Mouse (Mus musculus) ZHBTc4 (cell line): ENCODE results near the gene Slc30a3.

Source experiments
- DNase-seq: peaks from one replicate; pipeline ENCODE4 v3.0.0-alpha.2; 2011; ENCODE audit warnings: low read depth, low spot score

Slc30a3 gene

DNA sequence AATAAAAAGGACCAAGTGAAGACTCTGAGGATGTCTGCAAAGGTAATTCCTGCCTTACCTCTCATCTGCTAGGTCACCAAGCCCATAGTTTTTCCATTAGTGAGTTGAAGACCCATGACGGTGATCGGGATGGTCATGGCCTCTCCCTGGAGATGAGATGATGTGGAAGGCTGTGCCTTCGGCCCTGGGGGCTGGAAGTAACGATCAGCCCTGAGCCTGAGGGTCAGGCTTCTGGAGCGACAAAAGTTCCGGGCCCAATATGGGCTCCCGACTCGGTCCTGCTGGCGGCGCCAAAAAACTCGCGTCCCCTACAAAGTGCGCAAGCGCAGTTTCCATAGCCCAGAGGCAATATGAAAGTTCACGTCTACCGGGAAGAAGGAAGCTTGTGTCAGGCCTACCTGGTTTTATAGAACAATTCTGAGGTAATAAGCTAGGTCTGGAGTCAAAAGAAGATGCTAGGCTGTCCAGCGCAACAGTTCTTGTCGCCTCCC is at the start of gene Slc30a3:
Slc30a3 (minus strand) TSS at position 238 of the 491 bp plus-strand sequence.
- DNase-seq = no peak

DNA sequence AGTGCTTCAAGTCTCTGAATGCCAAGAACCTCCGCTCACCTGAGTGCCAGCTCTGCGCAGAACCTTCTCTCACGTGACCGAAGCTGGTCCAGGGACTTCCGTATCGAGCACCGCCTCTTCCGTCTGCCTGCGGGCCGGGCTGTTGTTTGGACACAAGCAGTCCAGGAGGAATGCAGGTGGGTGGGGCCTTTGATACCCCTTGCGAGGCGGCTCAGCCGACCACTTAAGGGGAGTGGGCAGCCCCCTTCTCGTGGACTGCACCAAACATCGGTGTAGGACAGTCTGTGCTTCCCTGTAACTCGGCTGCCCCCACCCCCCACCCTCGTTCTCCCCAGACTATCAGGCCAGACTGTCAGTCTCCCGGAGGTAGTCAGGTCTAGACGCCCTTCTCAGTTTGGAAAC is 46.1 kb upstream of the Slc30a3 start, which contains the start of gene Mpv17:
Mpv17 (minus strand) TSS at position 100 of the 402 bp plus-strand sequence.
- DNase-seq = peak; percentile 94

DNA sequence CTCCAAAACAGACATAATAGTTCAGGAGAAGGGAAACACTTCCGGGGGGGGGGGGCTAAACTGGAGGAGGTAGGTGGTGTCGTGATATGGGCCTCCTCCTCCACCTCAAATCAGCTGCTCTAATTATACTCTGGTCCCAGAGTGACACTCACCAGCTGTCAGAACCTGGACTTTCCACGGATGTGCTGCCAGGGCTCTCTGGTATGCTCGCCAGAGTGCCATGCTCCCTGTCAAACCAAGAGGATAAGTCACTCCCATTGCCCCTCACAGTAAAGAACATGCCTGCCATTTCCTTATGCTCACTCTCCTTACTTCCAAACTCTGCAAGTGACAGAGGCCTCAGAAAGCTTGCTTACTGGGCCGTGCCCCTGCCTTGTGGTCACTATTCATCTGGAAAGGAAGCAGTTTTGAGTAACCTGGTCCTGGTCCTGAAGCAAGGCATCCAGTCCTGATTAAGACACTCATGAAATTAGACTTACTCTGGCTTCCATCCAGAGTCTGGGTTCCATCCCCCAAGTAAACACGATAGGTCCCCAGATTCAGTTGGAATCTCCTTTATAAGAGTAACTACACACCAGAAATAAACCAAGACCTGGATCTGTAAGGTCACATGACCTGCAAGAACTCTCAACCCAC is 45.6 kb upstream of the Slc30a3 start:
- DNase-seq = no peak

GRCm38 (mm10) chr5:31151746-31152145 is 43.7 kb upstream of the Slc30a3 start:
- DNase-seq = no peak

DNA sequence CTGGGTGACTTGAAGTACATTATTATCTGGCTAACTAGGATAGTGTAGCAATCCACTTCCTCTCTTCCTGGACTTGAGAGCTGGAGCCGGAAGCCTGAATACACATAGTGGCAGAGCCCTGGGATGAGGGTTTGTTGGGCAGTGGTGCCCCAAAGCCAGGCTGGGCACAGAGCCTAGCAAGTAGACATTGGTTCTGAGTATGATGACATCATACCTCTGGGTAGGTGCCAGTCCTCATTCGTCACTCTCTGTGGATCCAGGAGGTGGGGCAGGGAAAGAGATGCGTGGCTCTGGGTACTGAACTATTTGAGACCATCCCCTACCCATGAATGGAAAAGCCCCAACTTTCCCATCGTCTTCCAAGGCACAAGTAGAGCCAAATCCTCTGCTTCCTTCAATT is 41.7 kb upstream of the Slc30a3 start:
- no peak for DNase-seq

DNA sequence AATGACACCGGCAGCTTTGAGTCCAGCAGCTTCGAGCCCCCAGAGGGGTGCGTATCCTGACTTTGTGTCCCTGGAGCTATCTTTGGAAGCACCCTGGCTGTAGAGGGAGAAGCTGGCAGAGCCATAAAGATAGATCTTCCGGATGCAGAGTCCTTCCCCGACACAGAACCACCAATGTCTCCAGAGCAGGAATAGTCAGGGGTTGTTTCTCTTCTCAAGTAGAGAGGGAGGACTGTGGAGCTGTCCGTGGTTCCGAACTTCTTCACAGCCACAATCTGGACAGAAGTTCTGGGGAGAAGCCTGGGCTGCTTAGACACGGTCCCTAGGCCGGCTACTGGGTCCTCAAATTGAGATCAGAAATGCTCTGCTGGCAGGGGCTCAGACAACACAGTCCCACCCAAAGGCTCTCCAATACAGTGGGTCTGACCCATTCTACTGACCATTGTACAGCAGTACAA is 31.0 kb upstream of the Slc30a3 start:
- peak; percentile 74 for DNase-seq

- peak; percentile 57 for DNase-seq
These were observed 30.4 kb upstream of the Slc30a3 start, which contains the start of gene Ucn for GRCm38 (mm10) chr5:31138241-31138967. Gene Ucn, minus strand, starts transcription at chr5:31138829.

GRCm38 (mm10) chr5:31137658-31138057 is 29.6 kb upstream of the Slc30a3 start:
- peak; percentile 40 for DNase-seq

DNA sequence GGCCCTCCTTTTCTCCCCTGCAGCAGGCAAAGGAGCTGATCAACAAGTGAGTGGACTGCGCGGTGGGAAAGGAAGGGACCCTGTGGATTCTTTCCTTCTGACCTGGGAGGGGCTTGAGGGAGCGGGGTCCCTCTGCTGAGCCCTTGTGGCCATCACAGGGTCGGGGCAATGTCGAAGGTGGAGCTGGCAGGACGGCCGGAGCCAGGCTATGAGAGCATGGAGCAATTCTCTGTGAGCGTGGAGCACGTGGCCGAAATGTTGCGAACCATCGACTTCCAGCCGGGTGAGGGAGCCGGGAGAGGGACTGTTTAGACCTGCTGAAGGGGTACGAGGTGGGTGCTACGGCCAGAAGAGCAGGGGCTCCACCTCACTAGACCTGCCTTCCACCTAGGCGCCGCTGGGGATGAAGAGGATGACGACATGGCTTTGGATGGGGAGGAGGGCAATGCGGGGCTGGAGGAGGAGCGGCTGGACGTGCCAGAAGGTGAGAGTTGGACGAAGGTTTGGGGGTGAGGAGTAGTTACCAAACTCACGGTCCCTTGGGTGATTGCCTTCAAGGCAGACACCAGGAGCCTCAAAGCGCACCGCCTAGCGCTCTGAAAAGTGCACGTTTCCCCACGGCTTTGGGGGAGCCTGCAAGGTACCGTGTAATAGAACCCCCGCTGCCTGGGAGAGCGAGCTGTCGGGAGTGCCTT is 28.8 kb upstream of the Slc30a3 start:
- DNase-seq = peak; percentile 34

DNA sequence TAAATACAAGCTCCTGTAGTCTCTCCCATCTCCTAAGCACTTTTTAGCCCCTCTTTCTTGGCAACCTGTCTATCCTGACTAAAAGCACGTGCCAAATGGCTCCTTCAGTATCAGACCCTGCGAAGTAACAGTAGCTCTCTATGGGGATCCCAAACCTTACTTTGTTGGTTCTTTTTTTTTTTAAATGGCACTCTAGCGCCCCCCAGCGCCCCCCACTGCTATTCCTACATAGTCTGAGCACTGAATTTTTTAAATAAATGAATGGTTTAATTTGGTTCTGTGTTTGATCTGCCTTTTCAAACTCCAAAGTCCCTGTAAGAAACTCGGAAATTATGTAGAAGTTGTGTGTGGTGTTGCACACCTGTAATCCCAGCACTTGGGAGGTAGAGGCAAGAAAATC is 18.0 kb upstream of the Slc30a3 start:
- peak; percentile 55 for DNase-seq

DNA sequence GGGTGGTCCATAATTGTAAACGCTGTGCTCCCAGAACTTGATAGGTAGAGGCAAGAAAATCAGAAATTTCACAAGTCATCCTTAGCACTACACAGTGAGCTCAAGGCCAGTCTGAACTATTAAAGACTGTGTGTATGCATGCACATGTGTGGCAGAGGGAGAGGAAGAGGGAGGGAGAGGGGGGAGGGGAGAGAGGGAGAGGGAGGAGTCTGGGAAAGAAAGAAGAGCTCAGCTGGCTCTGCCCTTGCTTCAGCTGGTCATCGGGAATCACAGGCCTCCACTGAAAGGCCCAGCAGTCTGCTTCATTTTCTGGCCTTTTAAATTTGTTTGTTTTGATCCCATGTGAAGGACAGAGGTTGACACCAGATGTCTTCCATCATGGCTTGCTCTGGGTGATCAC is 15.4 kb upstream of the Slc30a3 start:
- no peak for DNase-seq

GRCm38 (mm10) chr5:31121111-31121510 is 13.1 kb upstream of the Slc30a3 start:
- no peak for DNase-seq

DNA sequence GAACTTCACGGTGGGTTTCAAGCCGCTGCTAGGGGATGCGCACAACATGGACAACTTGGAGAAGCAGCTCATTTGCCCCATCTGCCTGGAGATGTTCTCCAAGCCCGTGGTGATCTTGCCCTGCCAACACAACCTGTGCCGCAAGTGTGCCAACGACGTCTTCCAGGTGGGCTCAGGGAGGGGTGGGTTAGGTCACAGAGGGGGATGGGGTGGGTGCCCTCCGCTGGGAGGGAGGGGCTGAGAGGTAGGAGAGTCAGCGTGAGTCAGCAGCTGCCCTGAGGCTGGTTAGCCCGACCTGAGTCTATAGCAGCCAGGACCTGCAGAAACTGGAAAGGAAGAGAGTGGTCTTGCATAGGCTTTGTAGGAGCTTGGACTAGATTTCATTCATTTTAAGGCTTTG is 8.9 kb upstream of the Slc30a3 start:
- DNase-seq = peak; percentile 65

GRCm38 (mm10) chr5:31116354-31116753 is 8.3 kb upstream of the Slc30a3 start, which contains the start of gene Trim54:
Gene Trim54, plus strand, starts transcription at chr5:31116712.
- no peak for DNase-seq

- peak; percentile 79 for DNase-seq
These were observed 2.7 kb upstream of the Slc30a3 start for GRCm38 (mm10) chr5:31110781-31111180.

DNA sequence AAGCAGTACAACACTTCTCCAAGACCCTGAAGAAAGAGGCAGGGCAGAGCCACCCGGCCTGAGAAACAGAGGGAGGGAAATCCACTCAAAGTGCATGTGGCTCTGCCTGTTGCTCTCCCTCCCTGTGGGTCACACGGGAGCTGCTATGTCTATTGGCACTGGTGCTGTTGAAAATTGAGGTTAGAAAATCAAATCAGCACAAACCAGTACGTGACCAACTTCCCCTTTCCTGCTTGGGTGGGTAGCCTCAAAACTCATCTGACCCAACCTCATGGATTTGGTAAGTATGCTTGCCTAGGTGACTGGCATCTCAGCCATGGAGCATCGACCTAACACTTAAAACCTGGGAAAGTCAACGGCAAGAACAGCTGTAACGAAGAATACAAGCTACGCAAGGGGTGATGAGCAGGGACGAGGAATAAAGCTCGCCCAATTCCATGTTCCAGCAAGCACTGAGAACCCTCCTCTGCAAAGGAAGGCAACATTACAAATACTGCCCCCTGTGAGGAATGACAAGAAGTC is 2.2 kb downstream of the Slc30a3 start, which contains the start of gene Dnajc5g:
Dnajc5g (plus strand) TSS at position 472 of the 522 bp plus-strand sequence.
- no peak for DNase-seq

- no peak for DNase-seq
These were observed 12.1 kb downstream of the Slc30a3 start for GRCm38 (mm10) chr5:31095711-31096480.

DNA sequence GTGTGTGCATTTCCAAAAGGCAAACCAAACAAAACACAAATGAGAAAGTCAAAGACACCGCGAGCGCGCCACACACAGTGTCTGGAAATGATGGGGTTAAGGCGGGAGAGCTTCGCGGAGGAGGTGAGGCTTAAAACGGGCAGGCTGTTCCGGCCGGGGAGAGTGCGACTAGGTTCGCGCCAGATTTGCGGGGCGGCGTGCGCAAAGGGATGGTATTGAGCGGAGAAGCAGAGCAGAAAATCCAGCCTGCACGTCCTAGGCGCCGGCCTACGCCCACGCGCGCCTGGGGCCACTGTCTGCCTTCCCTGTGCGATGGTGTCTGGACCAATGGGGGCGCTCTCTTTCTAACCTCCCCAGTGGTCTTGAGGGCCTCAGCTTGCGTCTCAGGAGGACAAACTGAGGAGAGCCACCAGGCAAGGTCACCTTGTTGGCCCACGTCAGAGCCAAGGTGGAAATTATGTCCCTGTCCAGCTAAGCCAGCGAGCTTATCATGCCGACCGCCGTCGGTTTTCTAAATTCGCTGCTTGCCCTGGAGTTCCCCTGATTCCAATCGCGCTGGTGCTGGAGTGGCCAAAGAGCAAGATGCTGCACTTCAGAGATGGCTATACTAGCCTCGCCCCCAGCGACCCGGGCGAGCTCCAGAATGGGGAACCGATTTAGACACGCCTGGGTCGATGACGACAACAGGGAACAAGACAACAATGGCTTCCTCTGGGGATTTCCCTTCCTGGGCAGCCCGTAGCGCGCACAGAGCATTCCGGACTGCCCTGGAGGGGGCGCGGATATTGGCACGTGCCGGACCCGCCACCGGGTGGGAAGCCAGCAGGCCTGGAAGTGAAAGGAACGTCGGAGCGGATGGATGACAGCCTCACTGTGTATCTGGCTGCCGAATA is 13.0 kb downstream of the Slc30a3 start:
- peak; percentile 85 for DNase-seq

DNA sequence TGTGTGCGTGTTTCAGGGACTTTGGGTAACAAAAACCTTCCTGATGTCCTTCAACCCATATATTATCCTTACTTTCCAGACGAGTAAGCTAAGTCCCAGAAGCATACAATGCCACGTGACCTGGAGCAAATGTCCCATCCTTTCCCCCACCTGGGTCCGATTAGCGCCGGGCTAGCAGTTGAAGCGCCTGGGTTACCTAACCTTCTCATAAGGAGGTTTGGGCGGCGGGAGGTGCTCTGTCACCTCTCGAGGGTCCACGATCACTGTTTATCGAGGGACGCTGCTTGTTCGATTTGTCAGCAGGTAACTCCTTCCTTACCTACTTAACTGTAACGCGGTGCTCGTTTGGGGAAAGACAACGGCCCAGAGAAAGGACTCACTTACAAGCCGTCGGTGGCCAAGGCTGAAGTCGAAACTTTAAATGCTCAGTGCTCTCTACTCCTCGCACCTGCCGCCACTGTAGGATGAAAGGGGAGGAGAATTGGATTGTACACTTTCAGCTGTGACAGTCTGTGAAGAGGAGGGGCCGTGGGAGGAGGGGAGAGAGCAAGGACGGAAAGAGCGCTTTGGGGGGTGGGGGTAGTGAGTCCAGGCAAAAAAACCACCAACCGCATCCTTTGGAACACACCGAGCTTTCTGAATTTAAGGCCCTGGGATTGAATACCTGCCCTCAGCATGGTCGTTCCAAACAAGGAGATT is 13.8 kb downstream of the Slc30a3 start:
- peak; percentile 39 for DNase-seq
